Mouse (Mus musculus): Measurements from ENCODE around the gene En2. TPM values are rescaled to one million over a fixed set of nuclear protein-coding genes. Genes with fewer than 3 reads are reported as not detected.

The En2 gene
- total RNA-seq, 2 experiments from 2014 or later, result 0.33 to 0.46 TPM

Other genes starting within 250 kb of the En2 start
- gene Insig1, start 94.3 kb upstream of the En2 start, total RNA-seq (2021), result 10 to 100 TPM; 11.8 to 12.2 TPM
- not detected for gene Cnpy1, start 80.1 kb downstream of the En2 start, total RNA-seq (2021)
- gene Rbm33, start 151.4 kb downstream of the En2 start, total RNA-seq (2021), result 10 to 100 TPM; 29.4 to 29.9 TPM